Mouse (Mus musculus) testis, postnatal 10 days (tissue): ENCODE data around the gene Prim2.
"Not testable (repeated sequence)": the region's sequence is repeated elsewhere in the genome, so short reads cannot be mapped to it uniquely, and the experiment has no call there.

Source experiments
- DNase-seq: peaks from one replicate; pipeline ENCODE4 v3.0.0; 2021; ENCODE audit warnings: low spot score

Gene Prim2

DNA sequence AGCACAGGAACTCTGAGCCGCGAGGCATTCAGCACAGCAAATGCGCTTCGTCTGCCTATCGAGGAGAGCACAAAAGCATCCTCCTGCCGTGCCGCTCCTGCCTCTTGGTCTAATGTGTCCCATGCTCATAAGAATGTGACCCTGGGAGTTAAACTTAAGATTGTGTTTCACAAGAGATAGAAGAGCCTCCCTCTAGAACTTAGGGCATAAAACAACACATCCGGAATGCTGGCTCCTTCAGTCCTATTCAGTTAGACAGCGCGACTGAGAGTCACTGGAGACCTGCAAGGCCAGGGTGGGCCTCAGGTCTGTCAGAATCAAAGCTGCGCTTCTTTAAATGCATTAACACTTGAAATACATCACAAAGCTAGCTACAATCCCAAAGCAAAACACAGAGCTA, 18.7 kb downstream of the Prim2 start:
- no peak for DNase-seq

GRCm38 (mm10) chr1:33649534-33650108, 20.0 kb downstream of the Prim2 start:
- no peak for DNase-seq

DNA sequence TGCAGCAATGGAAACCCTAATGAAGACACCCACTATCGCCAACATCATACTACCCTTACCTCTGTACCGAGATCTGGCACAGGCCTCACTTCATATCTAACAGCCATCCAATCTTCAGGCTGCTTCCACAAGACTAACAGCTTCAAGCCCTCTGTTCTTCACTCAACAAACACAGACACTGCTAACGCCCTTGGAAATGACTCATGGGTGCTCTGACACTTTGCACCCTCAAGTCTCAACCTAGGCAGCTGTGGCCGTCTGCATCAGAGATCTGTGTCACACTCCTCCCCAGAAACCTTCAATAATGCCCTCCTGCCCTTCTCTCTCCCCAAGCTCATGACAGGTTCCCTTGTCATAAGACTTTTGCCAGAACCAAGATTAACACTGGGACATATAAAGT, 20.6 kb downstream of the Prim2 start:
- DNase-seq: no peak

GRCm38 (mm10) chr1:33647661-33648060, 21.9 kb downstream of the Prim2 start:
- DNase-seq: no peak

DNA sequence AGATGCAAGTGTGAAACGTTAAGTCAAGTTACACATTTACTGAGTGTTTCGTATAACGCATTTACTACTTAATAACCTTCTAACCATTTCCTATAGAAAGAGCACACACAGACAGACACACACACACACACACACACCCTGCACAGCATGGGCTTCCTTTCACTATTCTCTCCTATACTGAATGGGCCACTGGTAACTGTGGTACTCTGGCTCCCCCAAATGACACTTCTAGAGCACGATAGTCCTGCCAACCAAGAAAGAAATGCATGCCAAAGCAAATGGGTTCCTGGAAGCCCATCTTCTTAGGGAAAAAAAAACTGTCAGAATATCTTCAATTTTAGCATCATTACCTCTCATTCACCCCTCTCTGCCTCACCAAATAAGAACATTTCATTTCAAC, 22.4 kb downstream of the Prim2 start:
- no peak for DNase-seq

DNA sequence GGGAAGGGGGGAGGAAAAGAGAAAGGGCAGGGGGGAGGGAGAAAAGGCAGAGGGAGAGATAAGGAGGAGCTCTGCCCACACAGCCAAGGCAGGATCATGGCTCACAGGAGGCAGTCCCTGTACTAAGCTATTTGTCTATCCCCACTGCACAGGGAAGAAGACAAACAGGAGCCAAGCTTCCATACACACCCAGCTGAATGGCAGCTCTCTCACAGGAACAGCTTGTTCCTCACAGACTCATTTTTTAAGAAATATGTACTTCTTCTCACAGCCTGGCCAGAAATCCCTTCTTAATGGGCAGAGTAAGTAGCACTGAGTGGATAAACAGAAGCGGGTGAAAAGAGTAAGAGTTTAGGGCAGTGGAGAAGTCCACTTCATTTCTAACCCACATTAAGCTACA, 23.9 kb downstream of the Prim2 start:
- no peak for DNase-seq

- DNase-seq: peak; percentile 58
Measured at GRCm38 (mm10) chr1:33641139-33641538, 28.5 kb downstream of the Prim2 start.

DNA sequence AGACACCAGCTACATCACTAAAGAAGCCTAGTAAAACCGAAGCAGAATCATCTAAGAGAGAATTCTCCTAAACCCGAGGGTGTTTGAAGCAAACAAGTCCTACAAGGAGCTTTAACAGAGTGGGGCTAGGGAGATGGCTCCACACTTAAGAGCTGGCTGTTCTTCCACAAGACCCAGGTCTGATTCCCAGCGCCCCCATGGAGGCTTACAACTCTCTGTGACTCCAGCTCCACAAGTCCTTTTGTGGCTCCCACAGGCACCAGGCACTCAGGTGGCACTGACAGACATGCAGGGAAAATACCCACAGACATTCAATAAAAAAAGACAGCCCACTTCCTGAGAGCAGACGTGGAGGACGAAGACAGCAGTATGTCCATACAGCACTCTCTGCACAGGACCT, 29.5 kb downstream of the Prim2 start:
- DNase-seq: no peak

DNA sequence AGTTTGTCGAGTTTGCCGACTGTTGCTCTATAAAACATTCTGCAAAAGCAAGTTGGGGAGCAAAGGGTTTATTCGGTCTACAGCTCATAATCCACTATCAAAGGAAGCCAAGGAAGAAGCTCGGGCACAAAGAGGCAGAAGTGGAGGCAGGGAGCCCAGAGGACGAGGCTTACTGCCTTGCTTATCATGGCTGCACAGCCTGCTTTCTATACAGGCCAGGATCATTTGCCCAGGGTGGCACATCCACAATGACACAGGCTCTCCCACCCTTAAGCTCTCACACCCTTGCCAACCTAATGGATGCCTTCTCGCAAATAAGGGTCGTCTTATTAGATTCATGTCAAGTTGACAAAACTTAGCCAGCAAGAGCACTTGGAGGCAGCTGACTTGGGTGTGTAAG, 30.4 kb downstream of the Prim2 start:
- no peak for DNase-seq

- DNase-seq: no peak
Measured at GRCm38 (mm10) chr1:33637827-33638226, 31.8 kb downstream of the Prim2 start.

DNA sequence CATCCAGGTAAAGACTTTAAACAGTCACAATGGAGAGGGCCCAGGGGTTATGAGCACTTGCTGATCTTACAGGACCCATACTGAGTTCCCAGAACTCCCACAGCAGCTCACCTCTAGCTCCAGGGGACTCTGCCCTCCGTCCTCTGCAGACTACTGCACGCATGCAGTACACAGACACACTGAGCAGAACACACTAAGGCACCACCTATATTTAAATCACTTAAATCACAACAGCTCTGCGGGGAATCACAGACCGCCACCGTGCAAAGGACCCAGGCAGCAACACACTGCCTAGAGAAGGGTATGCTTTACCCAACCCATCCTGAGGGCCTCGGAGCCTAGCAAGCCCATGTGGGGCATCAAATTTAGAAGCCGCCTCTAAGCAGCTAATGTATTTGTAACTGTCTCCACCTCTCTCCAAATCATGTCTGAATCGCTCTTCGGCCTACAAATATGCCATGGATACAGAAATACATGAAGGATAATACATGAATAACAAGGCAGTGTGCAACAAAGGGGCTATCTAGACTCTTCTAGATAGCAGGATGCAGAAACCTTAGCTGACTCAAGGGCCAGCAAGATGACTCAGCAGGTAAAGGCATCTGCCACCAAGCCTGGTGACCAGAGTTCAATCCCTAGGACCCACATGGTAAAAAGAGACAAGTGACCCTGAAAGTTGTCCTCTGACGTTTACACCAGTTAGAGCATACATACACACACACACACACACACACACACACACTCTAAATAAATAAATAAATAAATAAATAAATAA, 33.0 kb downstream of the Prim2 start:
- DNase-seq: no peak

- not testable (repeated sequence) for DNase-seq
Measured at GRCm38 (mm10) chr1:33631002-33631618, 38.5 kb downstream of the Prim2 start.

DNA sequence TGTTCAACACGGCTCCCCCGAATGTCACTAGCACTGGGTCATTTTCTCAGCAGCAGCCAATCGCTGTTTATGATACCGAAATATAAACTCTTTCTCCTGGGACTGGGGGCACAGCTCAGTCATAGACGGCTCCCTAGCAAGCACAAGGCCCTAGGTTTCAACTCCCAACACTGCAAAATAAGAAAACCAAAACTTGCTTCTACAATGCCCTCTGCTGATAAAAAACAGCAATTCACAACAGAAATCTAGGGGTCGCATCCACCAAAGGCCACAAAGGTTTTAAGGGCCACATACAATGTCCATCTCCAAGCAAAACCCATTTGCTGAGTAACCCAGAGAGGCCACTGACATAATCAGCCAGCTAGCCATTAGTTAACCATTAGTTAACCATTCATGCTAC, 41.8 kb downstream of the Prim2 start:
- DNase-seq: no peak

GRCm38 (mm10) chr1:33627070-33627469, 42.5 kb downstream of the Prim2 start:
- DNase-seq: no peak

- no peak for DNase-seq
Measured at GRCm38 (mm10) chr1:33624900-33625299, 44.7 kb downstream of the Prim2 start.

DNA sequence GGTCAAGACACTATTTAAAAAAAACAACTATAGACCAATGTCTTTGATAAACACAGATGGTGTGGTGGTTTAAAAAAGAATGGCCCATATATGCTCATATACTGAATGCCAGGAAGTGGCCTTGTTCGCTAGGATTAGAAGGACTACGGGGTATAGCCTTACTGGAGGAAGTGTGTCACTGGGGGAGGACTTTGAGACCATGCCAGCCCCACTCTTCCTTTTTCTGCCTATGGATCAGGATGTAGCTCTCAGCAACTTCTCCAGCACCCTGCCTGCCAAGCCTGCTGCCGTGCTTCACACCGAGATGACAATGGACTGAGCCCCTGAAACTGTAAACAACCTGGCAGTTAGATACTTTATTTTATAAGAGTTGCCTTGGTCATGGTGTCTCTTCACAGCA, 45.2 kb downstream of the Prim2 start:
- DNase-seq: no peak

GRCm38 (mm10) chr1:33621791-33622190, 47.8 kb downstream of the Prim2 start:
- no peak for DNase-seq

GRCm38 (mm10) chr1:33620091-33620788, 49.4 kb downstream of the Prim2 start:
- no peak for DNase-seq

DNA sequence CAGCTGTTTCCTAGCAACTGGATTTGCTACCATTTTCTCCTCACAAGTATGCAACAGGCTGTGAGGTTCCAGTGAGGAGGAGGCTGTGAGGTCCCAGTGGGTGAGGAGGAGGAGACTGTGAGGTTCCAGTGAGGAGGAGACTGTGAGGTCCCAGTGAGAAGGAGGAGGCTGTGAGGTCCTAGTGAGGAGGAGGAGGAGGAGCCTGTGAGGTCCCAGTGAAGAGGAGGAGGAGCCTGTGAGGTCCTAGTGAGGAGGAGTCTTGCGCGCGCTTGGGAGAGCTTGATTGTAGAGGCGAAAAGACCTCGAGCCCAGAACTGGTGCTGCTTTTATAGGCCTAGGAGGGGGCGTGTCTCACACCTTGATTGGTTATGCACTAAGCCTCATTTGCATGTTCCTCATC, 53.0 kb downstream of the Prim2 start:
- DNase-seq: not testable (repeated sequence)

- no peak for DNase-seq
Measured at GRCm38 (mm10) chr1:33612100-33612499, 57.5 kb downstream of the Prim2 start.

- no peak for DNase-seq
Measured at GRCm38 (mm10) chr1:33610026-33610721, 59.4 kb downstream of the Prim2 start.

DNA sequence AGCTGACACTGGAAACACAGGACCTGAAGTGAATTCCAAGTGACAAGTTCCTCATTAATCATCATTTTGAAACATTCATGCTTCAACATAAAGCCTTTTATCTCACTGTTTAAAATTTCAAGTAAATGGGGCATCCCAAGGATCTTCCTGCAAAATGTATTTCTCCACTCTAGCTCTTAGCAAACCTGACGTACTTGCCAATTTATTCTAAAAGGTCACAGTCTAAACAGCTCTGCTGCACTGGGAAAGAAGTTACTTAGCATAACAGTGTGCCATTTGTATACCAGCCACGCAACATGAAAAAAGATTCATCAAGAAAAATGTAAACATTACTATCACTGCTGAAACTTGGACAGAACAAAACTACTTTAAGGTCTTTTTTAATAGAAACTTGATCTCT, 61.5 kb downstream of the Prim2 start:
- DNase-seq: no peak
